Mouse (Mus musculus) liver, embryonic 13.5 days (tissue): ENCODE data around the gene Gm10309. TPM values are rescaled to one million over a fixed set of nuclear protein-coding genes. Genes with fewer than 3 reads are reported as not detected.

Experiments
- ATAC-seq: fragments of 200-750 bp; cut with Nextera tagmentation; 2 replicates; pipeline ENCODE4 v1.8.0; 2017; ENCODE audit warnings: low read depth, mild to moderate bottlenecking, moderate number of reproducible peaks, moderate library complexity
- DNase-seq: peaks from one replicate; pipeline ENCODE4 v3.0.0; 2022
- H3K27ac ChIP-seq: fragments of 300-500 bp; sonication (generic); 2 replicates; pipeline ENCODE4 v1.5.1; 2015; ENCODE audit warnings: moderate library complexity, mild to moderate bottlenecking, inconsistent platforms
- H3K27me3 ChIP-seq: fragments of 300-500 bp; sonication (generic); 2 replicates; pipeline ENCODE4 v1.6.1; 2015; ENCODE audit warnings: mild to moderate bottlenecking, inconsistent platforms
- H3K36me3 ChIP-seq: fragments of 300-500 bp; sonication (generic); 2 replicates; pipeline ENCODE4 v1.6.1; 2015; ENCODE audit warnings: mild to moderate bottlenecking, inconsistent platforms
- H3K4me1 ChIP-seq: fragments of 300-500 bp; sonication (generic); replicated peaks from 2 replicates; pipeline ENCODE4 v1.6.1; 2015; ENCODE audit warnings: inconsistent platforms
- H3K4me2 ChIP-seq: fragments of 300-500 bp; sonication (generic); 2 replicates; pipeline ENCODE4 v1.6.1; 2015; ENCODE audit warnings: inconsistent platforms, mild to moderate bottlenecking, moderate library complexity
- H3K4me3 ChIP-seq: fragments of 300-500 bp; sonication (generic); replicated peaks from 2 replicates; pipeline ENCODE4 v1.5.1; 2015; ENCODE audit warnings: mild to moderate bottlenecking, inconsistent platforms
- H3K9ac ChIP-seq: fragments of 300-500 bp; sonication (generic); 2 replicates; pipeline ENCODE4 v1.6.1; 2015; ENCODE audit warnings: mild to moderate bottlenecking, inconsistent platforms
- H3K9me3 ChIP-seq: fragments of 300-500 bp; sonication (generic); replicated peaks from 2 replicates; pipeline ENCODE4 v1.6.1; 2016; ENCODE audit warnings: inconsistent platforms
- WGBS: fragments of 180-500 bp; shearing (Covaris S2); methylation state at CpG from one replicate; pipeline ENCODE4 v1.1.7; 2015; ENCODE audit not compliant: insufficient replicate concordance; 5-methylcytosine and 5-hydroxymethylcytosine counted together
- polyA plus RNA-seq: library from polyadenylated mRNA; unstranded; fragments of >200 nt; fragmentation: Nextera tagmentation; extraction: Ambion mirVana; gene quantifications from 2 replicates; pipeline ENCODE4 v1.2.1, GENCODE M21; 2015

Gm10309 gene
- polyA plus RNA-seq, 1 experiment from 2014 or later, result not detected

DNA sequence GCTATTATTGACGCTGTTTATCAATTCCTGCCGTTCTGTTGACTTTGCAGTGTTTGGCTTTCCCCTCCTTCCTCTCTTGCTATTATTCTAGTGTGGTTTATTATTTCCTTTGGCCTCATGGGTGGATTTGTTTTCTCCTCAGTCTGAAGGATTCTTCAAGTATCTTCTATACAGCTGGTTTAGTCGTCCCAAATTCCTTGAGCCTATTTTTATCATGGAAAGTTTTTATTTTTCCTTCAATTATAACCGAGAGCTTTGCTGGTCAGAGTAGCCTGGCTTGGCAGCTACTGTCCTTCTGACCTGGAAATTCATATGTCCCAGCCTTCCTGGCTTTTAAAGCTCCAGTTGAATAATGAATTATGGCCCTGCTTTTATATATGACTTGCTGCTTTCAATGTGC lies 24.4 kb upstream of the Gm10309 start:
- H3K4me1 ChIP-seq, result peaks cover 7% of the 10 kb centered on the region

DNA sequence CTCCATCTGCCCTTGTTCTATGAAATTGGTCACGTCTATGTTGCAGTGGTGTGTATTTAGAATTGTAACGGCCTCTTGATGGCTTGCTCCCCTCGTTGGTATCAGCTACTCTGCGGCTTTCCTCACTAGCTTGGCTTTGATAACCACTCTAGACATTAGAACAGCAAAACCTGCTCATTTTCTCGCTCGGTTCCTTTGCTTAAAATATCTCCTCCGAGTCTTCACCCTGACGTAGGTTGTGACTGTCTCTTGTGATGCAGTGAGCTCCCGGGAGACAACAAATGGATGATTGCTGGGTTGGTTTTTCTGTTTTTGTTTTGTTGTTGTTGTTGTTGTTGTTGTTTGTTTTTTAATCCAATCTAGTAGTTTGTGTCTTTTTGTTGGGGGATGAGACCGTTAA lies 24.0 kb upstream of the Gm10309 start:
- peaks cover 9% of the 10 kb centered on the region for H3K4me1 ChIP-seq
- WGBS, result 65% methylated on average over 10 of the region's 10 CpGs

More for the DNA sequence above, 24.4 kb upstream of the Gm10309 start:
- DNase-seq, result no peak
- H3K9ac ChIP-seq, result no peak overlapping the region
- no peak for ATAC-seq
- H3K36me3 ChIP-seq, result no peaks in the 10 kb centered on the region
- no peak overlapping the region for H3K4me3 ChIP-seq
- H3K27ac ChIP-seq, result no peak overlapping the region
- H3K4me2 ChIP-seq, result no peak overlapping the region
- WGBS, result 39% methylated on average over 4 of the region's 4 CpGs
- no peaks in the 10 kb centered on the region for H3K9me3 ChIP-seq
- no peaks in the 10 kb centered on the region for H3K27me3 ChIP-seq

DNA sequence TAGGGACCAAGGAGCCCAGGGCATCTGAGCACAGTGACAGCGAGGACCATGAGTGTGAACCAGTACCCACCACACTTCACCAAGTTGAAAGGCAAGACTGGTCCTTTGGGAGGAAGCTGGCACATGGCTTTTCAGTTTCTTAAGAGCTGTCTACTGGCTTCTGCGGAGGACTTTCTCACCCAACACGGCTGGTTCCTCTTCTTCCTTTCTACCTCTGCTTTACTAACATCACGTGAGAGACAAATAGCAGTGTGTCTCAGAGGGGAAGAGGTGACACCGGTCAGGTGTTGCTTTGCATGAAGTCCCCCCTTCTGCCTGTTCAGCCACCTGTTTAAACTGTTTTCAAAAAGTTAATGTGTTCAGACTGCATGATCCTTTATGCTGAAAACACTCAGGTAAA lies 22.3 kb upstream of the Gm10309 start:
- Histone ChIP-seq H3K4me2 (no peak overlapping the region), H3K4me1 (peaks cover 7% of the 10 kb centered on the region; the same call in 1 of the 2 replicates), H3K27ac (no peak overlapping the region), H3K4me3 (no peak overlapping the region), H3K9me3 (no peaks in the 10 kb centered on the region), H3K36me3 (no peaks in the 10 kb centered on the region), H3K9ac (no peak overlapping the region), H3K27me3 (no peaks in the 10 kb centered on the region)
- DNase-seq (no peak), ATAC-seq (no peak)
- WGBS, result 62% methylated on average over 5 of the region's 5 CpGs

More for the DNA sequence above, 24.0 kb upstream of the Gm10309 start:
- no peak overlapping the region for H3K9ac ChIP-seq
- H3K4me2 ChIP-seq, result no peak overlapping the region
- H3K36me3 ChIP-seq, result no peaks in the 10 kb centered on the region
- H3K4me3 ChIP-seq, result no peak overlapping the region
- DNase-seq (no peak), ATAC-seq (no peak)
- H3K9me3 ChIP-seq, result no peaks in the 10 kb centered on the region
- H3K27me3 ChIP-seq, result no peaks in the 10 kb centered on the region
- H3K27ac ChIP-seq, result no peak overlapping the region

DNA sequence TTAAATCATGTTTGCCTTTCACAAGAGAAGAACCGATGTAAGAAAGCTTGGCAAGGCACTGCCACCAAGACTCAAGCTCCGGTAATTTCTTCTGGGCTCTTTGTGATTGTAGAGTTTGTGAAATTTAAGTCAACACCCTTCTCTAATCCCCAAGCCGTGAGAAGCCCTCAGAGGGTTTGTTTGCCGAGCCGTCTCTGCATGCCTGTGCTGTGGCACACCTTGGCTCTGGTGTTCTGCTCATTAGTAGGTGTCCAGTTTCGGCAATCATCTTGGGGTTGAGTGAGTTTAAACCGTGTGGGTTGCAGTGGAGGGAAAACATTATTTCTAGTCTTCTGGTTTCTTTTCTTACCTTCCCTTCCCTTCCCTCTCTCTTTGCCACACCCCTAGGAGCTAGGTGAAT lies 21.0 kb upstream of the Gm10309 start:
- ATAC-seq (no peak), DNase-seq (no peak)
- Histone ChIP-seq H3K27ac (no peak overlapping the region), H3K4me2 (no peak overlapping the region), H3K27me3 (no peaks in the 10 kb centered on the region), H3K9me3 (no peaks in the 10 kb centered on the region), H3K4me1 (peaks cover 7% of the 10 kb centered on the region; the same call in 1 of the 2 replicates), H3K9ac (no peak overlapping the region), H3K4me3 (no peak overlapping the region), H3K36me3 (no peaks in the 10 kb centered on the region)
- 68% methylated on average over 7 of the region's 7 CpGs for WGBS

DNA sequence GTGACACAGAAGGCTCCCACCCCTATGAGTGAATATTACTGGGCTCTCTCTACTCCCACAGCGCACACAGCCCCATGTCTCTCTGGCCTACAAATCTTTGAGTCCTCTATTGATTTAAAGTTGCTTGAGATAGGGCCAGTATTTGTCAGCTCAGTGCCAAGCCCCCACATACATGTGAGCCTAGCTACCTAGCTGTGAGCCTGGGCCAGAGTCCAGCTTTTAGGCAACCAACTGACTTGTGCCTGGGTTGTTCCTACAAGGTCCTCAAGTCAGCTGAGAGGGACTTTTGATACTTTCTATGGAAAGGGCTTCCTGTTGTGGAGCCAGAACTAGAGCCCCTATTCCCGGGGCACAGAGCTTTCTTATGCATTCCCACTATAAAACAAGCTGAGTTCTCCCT lies 20.0 kb upstream of the Gm10309 start:
- no peak for DNase-seq
- ATAC-seq, result no peak
- Histone ChIP-seq H3K27me3 (no peaks in the 10 kb centered on the region), H3K4me2 (no peak overlapping the region), H3K36me3 (no peaks in the 10 kb centered on the region), H3K4me3 (no peak overlapping the region), H3K27ac (no peak overlapping the region), H3K4me1 (peaks cover 7% of the 10 kb centered on the region; the same call in 1 of the 2 replicates), H3K9me3 (no peaks in the 10 kb centered on the region), H3K9ac (no peak overlapping the region)
- WGBS, result 60% methylated on average over 2 of the region's 2 CpGs

DNA sequence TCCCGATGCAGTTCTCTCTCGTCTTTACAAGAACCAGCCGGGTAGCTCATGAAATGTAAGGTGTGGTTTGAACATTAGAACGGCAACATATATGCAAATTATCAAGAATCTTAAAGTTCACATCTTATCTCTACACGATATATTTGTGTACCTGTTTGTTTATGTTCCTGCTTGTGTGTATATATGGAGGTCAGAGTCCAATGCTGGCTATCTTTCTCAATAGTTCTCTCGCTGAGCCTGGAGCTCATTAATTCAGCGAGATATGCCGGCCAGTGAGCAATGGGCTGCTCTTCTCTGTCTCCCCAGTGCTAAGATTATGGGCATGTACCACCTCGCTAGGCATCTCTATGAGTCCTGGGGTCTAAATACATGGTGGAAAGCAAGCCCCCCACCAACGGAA lies 18.8 kb upstream of the Gm10309 start:
- ATAC-seq (no peak), DNase-seq (no peak)
- Histone ChIP-seq H3K9ac (no peak overlapping the region), H3K9me3 (no peaks in the 10 kb centered on the region), H3K4me3 (no peak overlapping the region), H3K4me2 (no peak overlapping the region), H3K4me1 (0 out of 2 replicates have a peak, but pooled peaks cover 7% of the 10 kb centered on the region), H3K36me3 (no peaks in the 10 kb centered on the region), H3K27me3 (no peaks in the 10 kb centered on the region), H3K27ac (no peak overlapping the region)
- 73% methylated on average over 10 of the region's 10 CpGs for WGBS

DNA sequence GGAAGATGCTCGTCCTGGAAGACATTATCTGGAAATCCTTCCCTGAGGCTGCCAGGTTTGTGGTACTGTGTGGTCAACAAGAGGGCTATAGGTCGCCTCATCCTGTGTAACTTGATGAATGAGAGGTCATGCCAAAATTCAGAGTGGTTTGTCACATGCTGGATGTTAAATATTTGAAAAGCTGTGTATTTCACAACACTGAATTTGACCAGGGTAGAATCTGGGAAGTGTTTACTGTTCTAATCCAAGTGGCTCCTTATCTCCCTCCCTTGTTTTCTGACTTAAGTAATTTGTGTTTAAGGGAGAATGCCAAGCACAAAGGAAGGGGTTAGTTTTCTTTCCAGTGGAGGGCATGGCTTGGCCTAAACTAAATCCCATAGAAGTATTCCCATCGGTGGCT lies 18.3 kb upstream of the Gm10309 start:
- Histone ChIP-seq H3K9ac (no peak overlapping the region), H3K9me3 (no peaks in the 10 kb centered on the region), H3K4me2 (no peak overlapping the region), H3K27ac (no peak overlapping the region), H3K4me1 (0 out of 2 replicates have a peak, but pooled peaks cover 7% of the 10 kb centered on the region), H3K27me3 (no peaks in the 10 kb centered on the region), H3K4me3 (no peak overlapping the region), H3K36me3 (no peaks in the 10 kb centered on the region)
- DNase-seq (no peak), ATAC-seq (no peak)
- WGBS, result 51% methylated on average over 3 of the region's 3 CpGs

DNA sequence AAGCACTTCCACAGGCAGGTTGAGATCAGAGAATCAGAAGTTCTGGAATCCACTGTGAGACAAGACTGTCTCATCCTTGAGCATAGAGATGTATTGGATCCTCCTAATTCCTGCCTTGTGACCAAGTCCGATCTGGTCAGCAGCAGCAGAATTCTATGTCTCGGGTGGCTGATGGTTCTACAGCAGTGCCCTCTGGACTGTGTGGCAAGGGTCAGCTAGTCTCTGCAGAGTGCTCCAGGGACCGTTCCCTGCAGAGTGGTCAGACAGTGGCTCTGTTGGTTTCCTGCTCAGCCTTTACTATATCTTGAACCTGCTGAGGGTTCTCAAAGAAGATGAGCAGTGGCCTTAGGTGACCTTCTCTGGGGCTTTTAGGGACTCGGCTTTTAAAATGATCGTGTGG lies 17.6 kb upstream of the Gm10309 start:
- Histone ChIP-seq H3K27me3 (no peaks in the 10 kb centered on the region), H3K4me3 (no peak overlapping the region), H3K9me3 (no peaks in the 10 kb centered on the region), H3K4me1 (0 out of 2 replicates have a peak, but pooled peaks cover 7% of the 10 kb centered on the region), H3K4me2 (no peak overlapping the region), H3K9ac (no peak overlapping the region), H3K27ac (no peak overlapping the region), H3K36me3 (no peaks in the 10 kb centered on the region)
- no peak for DNase-seq
- ATAC-seq, result no peak
- 73% methylated on average over 5 of the region's 5 CpGs for WGBS

DNA sequence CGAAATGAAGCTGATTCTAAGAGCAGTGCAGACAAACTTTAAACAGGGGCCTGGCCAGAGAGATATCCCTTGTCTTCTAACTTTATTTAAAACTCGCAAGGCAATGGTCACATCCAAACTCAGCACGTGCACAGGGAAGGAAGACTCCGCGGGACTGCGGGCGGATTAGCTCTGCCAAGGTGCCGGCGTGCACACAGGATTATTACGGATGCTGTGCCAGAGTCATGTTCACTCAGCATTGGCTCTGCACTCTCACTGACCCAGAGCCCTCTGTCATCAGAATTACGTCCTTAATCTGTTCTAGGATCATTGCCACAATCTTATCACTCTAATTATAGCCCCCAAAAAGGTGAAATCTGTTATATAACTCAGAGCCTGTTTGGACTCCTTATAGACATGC lies 16.2 kb upstream of the Gm10309 start:
- 0 out of 2 replicates have a peak, but pooled peaks cover 7% of the 10 kb centered on the region for H3K4me1 ChIP-seq
- ATAC-seq (no peak), DNase-seq (no peak)
- no peak overlapping the region for H3K27ac ChIP-seq
- no peaks in the 10 kb centered on the region for H3K9me3 ChIP-seq
- no peak overlapping the region for H3K4me2 ChIP-seq
- 82% methylated on average over 11 of the region's 11 CpGs for WGBS
- no peak overlapping the region for H3K9ac ChIP-seq
- no peaks in the 10 kb centered on the region for H3K36me3 ChIP-seq
- H3K4me3 ChIP-seq, result no peak overlapping the region
- no peaks in the 10 kb centered on the region for H3K27me3 ChIP-seq

DNA sequence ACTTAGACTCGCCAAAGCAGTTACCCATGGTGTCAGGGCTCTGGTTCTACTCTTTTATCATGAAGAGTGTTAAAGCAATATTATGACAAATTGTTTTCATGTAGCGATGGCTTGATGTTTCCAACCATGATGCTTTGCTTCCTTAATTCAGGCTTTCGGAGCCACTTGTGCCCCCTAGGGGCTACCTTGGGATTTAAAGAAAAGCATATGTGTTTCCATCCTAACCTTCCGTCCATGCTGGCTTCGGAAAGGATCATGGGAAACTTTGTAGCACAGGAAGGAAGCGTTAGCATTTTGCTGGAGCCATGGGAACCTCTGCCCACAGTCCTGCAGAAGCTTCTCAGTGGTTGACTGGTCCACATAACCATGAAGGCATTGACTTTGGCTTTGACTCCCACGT lies 13.6 kb upstream of the Gm10309 start:
- Histone ChIP-seq H3K4me1 (0 out of 2 replicates have a peak, but pooled peaks cover under 1% of the 10 kb centered on the region), H3K36me3 (no peaks in the 10 kb centered on the region), H3K9ac (no peak overlapping the region), H3K4me2 (no peak overlapping the region), H3K27me3 (no peaks in the 10 kb centered on the region), H3K9me3 (no peaks in the 10 kb centered on the region), H3K27ac (no peak overlapping the region), H3K4me3 (no peak overlapping the region)
- ATAC-seq (no peak), DNase-seq (no peak)
- 68% methylated on average over 7 of the region's 7 CpGs for WGBS

DNA sequence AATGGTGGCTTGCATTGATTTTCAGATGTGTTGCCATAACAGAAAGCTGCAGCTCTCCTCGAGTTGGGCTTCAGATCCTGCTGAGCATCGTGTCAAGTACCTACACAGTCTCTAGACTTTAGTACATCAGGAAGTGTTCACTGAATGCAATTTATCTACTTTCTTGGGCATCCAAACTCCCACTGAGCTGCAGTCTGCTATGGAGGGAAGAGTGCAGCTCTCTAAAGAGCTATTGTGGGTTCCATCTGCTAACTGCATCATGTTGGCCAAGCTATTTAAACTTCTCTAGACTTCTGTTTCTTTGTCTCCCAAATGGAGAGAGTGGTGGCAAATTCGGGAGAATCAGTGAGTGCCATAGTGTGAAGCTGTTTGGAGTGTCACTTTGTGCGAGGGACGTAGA lies 11.6 kb upstream of the Gm10309 start:
- H3K27me3 ChIP-seq, result no peaks in the 10 kb centered on the region
- H3K9me3 ChIP-seq, result no peaks in the 10 kb centered on the region
- no peak overlapping the region for H3K4me2 ChIP-seq
- no peak for DNase-seq
- no peak overlapping the region for H3K4me3 ChIP-seq
- WGBS, result 59% methylated on average over 5 of the region's 5 CpGs
- H3K4me1 ChIP-seq, result no peaks in the 10 kb centered on the region
- no peak overlapping the region for H3K9ac ChIP-seq
- no peak overlapping the region for H3K27ac ChIP-seq
- no peaks in the 10 kb centered on the region for H3K36me3 ChIP-seq
- no peak for ATAC-seq

DNA sequence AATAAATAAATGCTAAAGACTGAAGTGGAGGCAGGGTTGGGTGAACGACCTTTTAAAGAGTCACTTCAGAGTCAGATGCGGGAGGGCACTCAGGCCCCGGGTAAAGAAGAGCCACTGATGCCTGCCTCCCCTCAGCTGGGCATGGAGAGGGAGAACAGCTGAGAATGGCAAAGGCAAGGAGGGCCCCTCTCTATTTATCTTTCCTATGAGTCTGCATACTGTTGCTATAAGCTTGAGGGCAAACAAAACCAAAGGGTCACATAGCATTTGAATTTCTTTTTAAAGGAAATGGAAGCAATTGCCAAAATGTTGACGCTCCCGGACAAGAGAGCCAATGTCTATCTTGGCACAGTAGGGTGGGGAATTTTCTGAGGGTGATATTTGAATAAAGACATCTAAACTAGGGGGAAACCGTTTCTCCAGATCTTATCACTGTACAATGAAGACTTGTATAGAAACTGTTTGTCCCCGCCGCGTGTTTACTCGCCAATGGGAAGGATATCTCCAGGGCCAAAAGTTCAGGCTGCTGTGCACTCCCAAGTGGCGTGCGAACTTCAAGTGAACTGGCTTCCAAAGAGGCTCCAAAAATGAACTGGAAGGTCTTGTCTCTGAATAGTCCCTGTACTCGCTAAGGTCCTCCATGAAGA lies 10.1 kb upstream of the Gm10309 start:
- H3K9me3 ChIP-seq, result no peaks in the 10 kb centered on the region
- H3K27me3 ChIP-seq, result no peaks in the 10 kb centered on the region
- H3K4me2 ChIP-seq, result no peak overlapping the region
- no peak overlapping the region for H3K9ac ChIP-seq
- WGBS, result 69% methylated on average over 13 of the region's 13 CpGs
- H3K4me3 ChIP-seq, result no peak overlapping the region
- H3K36me3 ChIP-seq, result no peaks in the 10 kb centered on the region
- no peak overlapping the region for H3K27ac ChIP-seq
- DNase-seq (no peak), ATAC-seq (no peak)
- no peaks in the 10 kb centered on the region for H3K4me1 ChIP-seq
